Mouse (Mus musculus): Measurements from ENCODE around the gene Efcc1.

- TF ChIP-seq POLR2A (IDR thresholded peaks at IDR 0.05; ENCODE audit: extremely low read depth, insufficient read depth, low read length), result no peak
- no peak for TF ChIP-seq CTCF (IDR thresholded peaks at IDR 0.05; ENCODE audit: low read depth, low read length)
Measured at GRCm38 (mm10) chr6:87714091-87714490, 16.6 kb upstream of the Efcc1 start.

All from liver, adult 2 months (tissue).